Mouse (Mus musculus) adrenal gland, postnatal 14 days (tissue): Measurements from ENCODE around the gene Dusp5. TPM values are rescaled to one million over a fixed set of nuclear protein-coding genes. Genes with fewer than 3 reads are reported as not detected.
A peak's percentile ranks its signal among the peaks of the same experiment; 100 is the strongest.

Source experiments
- DNase-seq: peaks from one replicate; pipeline ENCODE4 v3.0.0; 2021; ENCODE audit warnings: mixed read lengths
- total RNA-seq: library from RNA; stranded (reverse); gene quantifications from 2 replicates; pipeline ENCODE4 v1.2.3, GENCODE M21; 2021

Gene Dusp5
- total RNA-seq, 1 experiment from 2014 or later = 11.8 TPM

GRCm38 (mm10) chr19:53544923-53545561 lies 16.1 kb downstream of the Dusp5 start:
- no peak for DNase-seq

- no peak for DNase-seq
Observed at GRCm38 (mm10) chr19:53547597-53547996, 18.7 kb downstream of the Dusp5 start.

GRCm38 (mm10) chr19:53550972-53551371 lies 22.1 kb downstream of the Dusp5 start:
- no peak for DNase-seq

GRCm38 (mm10) chr19:53552216-53552786 lies 23.4 kb downstream of the Dusp5 start:
- peak; percentile 42 for DNase-seq

GRCm38 (mm10) chr19:53552795-53553194 lies 23.9 kb downstream of the Dusp5 start:
- peak; percentile 45 for DNase-seq

GRCm38 (mm10) chr19:53554402-53554801 lies 25.5 kb downstream of the Dusp5 start:
- no peak for DNase-seq

GRCm38 (mm10) chr19:53554981-53555616 lies 26.2 kb downstream of the Dusp5 start:
- DNase-seq = no peak

- no peak for DNase-seq
Observed at GRCm38 (mm10) chr19:53556841-53557240, 27.9 kb downstream of the Dusp5 start.

GRCm38 (mm10) chr19:53557267-53557936 lies 28.5 kb downstream of the Dusp5 start:
- DNase-seq = peak; percentile 57

GRCm38 (mm10) chr19:53560436-53560835 lies 31.5 kb downstream of the Dusp5 start:
- DNase-seq = no peak

- DNase-seq = peak; percentile 46
Observed at GRCm38 (mm10) chr19:53564174-53564573, 35.3 kb downstream of the Dusp5 start.

GRCm38 (mm10) chr19:53565565-53566277 lies 36.8 kb downstream of the Dusp5 start:
- DNase-seq = no peak

- no peak for DNase-seq
Observed at GRCm38 (mm10) chr19:53567864-53568263, 39.0 kb downstream of the Dusp5 start.

- no peak for DNase-seq
Observed at GRCm38 (mm10) chr19:53568553-53568952, 39.6 kb downstream of the Dusp5 start.

GRCm38 (mm10) chr19:53571056-53571455 lies 42.1 kb downstream of the Dusp5 start:
- DNase-seq = no peak

GRCm38 (mm10) chr19:53571501-53572428 lies 42.9 kb downstream of the Dusp5 start:
- DNase-seq = no peak

- DNase-seq = no peak
Observed at GRCm38 (mm10) chr19:53572607-53573006, 43.7 kb downstream of the Dusp5 start.

GRCm38 (mm10) chr19:53573151-53573550 lies 44.2 kb downstream of the Dusp5 start:
- no peak for DNase-seq

- peak; percentile 33 for DNase-seq
Observed at GRCm38 (mm10) chr19:53574131-53574530, 45.2 kb downstream of the Dusp5 start.

- no peak for DNase-seq
Observed at GRCm38 (mm10) chr19:53574546-53574945, 45.6 kb downstream of the Dusp5 start.

- no peak for DNase-seq
Observed at GRCm38 (mm10) chr19:53575296-53576010, 46.5 kb downstream of the Dusp5 start.
